Mouse (Mus musculus): ENCODE data around the gene Ern1.
"Not testable (repeated sequence)": the region's sequence is repeated elsewhere in the genome, so short reads cannot be mapped to it uniquely, and the experiment has no call there.

Gene Ern1

DNA sequence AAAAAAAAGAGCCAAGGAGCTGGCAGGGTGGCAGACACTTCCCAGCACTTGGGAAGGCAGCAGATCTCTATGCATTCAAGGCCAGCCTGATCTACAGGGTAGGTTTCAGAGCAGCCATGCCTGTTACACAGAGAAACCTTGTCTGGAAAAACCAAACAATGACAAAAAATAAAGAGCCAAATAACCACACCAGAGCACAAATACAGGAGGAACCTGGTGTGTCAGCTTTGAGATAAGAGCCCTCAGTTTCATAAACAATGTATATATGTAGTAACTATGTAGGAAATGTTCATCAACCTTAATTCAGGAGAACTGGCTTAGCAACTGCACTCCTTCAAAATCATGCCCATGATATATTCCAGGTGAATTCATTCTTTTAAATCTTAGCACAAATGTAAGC lies 16.5 kb upstream of the Ern1 start:
- ATAC-seq (ENCODE audit: insufficient number of reproducible peaks, low FRiP score, low TSS enrichment) = no peak

DNA sequence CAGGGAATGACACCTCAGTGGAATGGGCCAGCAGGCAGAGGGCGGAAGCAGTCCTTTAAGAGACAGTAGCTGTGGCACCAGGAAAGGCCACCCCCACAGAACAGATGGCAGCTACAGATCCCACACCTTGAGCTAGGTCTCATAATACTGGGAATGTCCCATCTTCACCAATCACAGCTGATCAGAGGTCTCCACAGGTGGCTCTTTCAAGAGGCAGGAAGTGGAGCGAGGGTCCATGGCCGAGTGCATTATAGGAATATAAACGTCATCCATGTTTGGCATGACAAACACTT lies 15.7 kb upstream of the Ern1 start:
- ATAC-seq (ENCODE audit: insufficient number of reproducible peaks, low FRiP score, low TSS enrichment) = no peak

GRCm38 (mm10) chr11:106502631-106503424 lies 15.2 kb upstream of the Ern1 start:
- no peak for ATAC-seq (ENCODE audit: insufficient number of reproducible peaks, low FRiP score, low TSS enrichment)

DNA sequence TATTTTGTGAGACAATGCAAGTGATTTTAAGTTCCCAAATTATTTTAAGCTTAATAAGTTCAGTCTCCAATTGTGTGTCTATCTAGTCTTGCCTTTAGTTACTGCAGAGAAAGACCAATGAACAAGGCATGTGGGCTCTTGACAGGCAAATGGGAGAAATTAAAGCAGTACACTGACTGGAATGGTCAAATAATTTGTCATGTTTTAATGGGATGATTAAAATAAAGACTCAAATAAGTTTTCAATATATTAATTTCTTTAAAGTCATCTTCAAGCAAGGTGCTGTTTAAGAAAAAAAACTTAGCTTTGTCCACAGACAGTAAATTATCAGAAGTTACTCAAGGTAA lies 14.5 kb upstream of the Ern1 start:
- ATAC-seq (ENCODE audit: insufficient number of reproducible peaks, low FRiP score, low TSS enrichment) = no peak

DNA sequence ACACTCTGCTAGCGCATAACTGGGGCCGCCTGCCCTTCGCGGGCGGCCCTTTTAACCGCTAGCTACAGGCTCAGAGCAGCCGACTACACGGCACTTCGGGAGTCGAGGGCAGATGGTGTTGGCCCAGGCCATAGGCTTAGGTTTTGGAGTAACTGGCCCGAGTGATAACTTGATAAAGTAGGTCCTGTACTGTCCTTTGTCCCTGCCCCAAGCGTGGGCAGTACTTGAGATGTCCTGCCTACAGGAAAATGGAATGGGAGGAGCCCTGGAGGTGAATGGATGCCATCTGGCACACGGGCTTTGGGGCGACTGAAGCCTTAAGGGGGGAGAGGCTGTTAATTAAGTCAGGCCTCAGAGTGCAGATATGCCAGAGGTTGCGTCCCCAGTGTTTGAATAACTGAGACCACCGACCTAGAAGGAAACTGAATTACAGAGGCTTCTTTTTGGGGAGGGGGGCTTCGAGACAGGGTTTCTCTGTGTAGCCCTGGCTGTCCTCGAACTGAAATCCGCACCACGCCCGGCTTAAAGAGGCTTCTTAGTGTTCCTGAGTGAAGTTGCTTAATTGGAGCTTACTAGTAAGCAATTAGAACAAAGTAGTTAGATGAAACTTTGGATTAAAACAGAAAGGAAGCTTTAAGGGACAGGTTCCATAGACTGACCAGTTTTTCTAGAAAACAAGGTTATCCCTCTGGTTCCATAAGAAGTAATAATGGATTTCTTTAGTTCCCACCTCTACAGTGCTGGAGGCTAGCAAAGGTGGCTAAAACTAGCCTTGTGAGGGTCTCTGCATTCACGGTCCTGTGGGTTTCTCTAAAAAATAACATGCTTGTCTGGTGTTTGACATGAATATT lies 13.9 kb upstream of the Ern1 start:
- ATAC-seq (ENCODE audit: insufficient number of reproducible peaks, low FRiP score, low TSS enrichment) = peak; percentile 60; the same call in 1 of the 2 replicates

GRCm38 (mm10) chr11:106500393-106501307 lies 13.0 kb upstream of the Ern1 start:
- peak; percentile 96 for ATAC-seq (ENCODE audit: insufficient number of reproducible peaks, low FRiP score, low TSS enrichment)

DNA sequence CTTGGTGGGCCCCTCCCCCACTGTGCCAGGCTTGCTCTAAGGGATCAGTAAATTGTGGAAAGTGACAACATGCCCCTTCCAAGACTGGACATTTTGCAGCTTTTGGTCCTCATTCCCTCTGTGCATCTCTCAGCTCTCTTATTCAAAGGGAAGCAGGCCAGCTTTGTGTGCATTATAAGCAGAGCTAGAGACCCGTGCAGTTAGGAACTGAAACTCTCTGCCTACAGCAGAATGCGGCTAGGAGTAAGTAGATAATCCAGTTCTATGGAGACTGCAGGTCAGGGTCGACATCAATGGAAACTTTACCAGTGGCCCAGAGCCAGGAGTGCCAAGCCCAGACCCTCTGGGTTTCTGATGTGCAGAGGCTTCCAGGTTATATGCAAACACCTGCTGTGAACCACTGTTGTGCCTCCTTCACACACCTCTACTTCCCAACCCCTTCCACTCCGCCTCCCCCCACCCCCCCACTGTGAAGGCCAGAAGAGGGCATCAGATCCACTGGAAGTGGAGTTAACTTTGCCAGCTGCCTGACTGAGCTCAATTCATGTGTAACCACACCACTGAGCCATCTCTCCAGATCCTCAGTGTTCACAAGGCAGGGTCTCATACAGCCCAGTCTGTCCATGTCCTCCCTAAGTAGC lies 11.2 kb upstream of the Ern1 start:
- ATAC-seq (ENCODE audit: insufficient number of reproducible peaks, low FRiP score, low TSS enrichment) = no peak

DNA sequence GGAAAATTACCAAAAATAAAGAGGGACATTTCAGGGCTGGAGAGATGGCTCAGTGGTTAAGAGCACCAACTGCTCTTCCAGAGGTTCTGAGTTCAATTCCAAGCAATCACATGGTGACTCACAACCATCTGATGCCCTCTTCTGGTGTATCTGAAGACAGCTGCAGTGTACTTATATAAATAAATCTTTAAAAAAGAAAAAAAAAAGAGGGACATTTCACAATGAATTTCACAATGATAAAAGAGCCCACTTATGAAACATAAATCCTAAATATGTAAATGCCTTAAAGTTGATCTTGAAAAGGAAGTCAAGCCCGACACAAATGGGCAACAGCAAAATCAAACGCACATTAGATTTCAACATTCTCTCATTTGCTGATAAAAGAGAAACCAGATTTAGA lies 10.3 kb upstream of the Ern1 start:
- ATAC-seq (ENCODE audit: insufficient number of reproducible peaks, low FRiP score, low TSS enrichment) = no peak

GRCm38 (mm10) chr11:106497009-106497408 lies 9.4 kb upstream of the Ern1 start:
- not testable (repeated sequence) for ATAC-seq (ENCODE audit: insufficient number of reproducible peaks, low FRiP score, low TSS enrichment)

DNA sequence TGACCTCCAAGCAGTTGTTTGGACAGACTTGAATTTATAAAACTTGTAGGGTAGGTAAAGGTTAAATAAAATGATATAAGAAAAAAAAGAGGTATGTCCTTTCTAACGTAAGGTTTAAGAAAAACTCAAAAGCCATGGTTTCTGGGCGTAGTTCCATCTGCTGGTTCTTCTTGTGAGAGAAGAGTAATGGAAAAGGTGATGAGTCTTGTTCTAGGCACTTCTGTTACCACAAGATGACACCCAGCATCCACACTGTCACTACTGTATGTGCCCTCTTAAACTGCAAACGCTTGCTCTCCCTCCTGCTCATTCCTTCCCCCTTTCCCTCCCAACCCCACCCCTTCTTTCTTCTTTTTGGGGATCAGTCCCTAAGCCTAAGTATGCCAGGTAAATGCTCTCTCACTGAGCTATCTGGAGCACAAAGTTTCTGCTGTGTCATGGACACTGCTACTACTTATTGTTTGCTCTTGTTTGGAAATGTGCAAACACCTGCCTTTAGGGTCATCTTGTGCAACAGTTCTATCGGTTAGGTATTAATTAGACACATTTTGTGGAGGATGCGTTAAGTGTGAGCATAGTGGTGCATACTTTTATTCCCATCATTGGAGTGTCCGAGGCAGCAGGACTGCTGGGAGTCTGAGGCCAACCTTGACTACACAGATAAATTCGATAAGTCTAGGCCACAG lies 5.5 kb upstream of the Ern1 start:
- ATAC-seq (ENCODE audit: insufficient number of reproducible peaks, low FRiP score, low TSS enrichment) = no peak

GRCm38 (mm10) chr11:106491393-106491792 lies 3.7 kb upstream of the Ern1 start:
- ATAC-seq (ENCODE audit: insufficient number of reproducible peaks, low FRiP score, low TSS enrichment) = no peak

DNA sequence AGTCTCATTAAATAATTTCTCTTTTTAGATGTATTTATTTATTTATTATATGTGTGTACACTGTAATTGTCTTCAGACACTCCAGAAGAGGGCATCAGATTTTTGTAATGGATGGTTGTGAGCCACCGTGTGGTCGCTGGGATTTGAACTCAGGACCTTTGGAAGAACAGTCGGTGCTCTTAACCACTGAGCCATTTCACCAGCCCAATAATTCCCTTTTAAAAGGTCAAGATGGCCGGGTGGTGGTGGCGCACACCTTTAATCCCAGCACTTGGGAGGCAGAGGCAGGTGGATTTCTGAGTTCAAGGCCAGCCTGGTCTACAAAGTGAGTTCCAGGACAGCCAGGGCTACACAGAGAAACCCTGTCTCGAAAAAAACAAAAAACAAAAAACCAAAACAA lies 2.9 kb upstream of the Ern1 start:
- not testable (repeated sequence) for ATAC-seq (ENCODE audit: insufficient number of reproducible peaks, low FRiP score, low TSS enrichment)

- ATAC-seq (ENCODE audit: insufficient number of reproducible peaks, low FRiP score, low TSS enrichment) = no peak
Measured at GRCm38 (mm10) chr11:106490057-106490456, 2.4 kb upstream of the Ern1 start.

DNA sequence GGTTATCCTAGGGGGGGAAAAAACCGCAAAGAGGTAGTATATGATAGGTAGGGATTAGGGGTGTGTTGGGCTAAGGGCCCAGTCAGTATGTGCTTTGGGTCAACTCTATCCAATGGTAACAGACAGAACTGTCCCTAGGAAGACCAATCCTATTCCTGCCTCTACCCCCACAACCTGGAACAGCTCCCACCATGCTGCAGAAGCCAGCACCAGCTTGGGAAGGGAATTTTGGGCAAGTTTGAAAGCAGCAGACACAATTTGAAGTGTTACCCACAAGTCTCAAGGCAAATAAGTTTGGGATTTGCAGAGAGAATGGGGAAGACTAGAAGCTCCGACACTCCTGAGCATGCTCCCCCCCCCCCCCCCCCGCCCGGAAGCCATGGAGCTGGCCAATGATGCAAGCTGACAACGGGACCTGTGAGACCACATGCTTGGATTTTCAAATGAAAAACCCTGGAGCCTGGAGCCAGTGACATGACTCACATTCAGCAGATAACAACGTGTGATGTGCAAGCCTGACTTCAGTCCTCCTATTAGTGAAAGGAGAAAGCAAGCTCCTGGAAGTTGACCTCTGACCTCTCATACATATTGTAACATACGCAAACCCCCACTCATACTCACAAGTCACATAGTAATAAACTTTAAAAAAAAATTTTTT lies 1.5 kb upstream of the Ern1 start:
- ATAC-seq (ENCODE audit: insufficient number of reproducible peaks, low FRiP score, low TSS enrichment) = no peak

GRCm38 (mm10) chr11:106488126-106488561 lies 492 bp upstream of the Ern1 start:
- ATAC-seq (ENCODE audit: insufficient number of reproducible peaks, low FRiP score, low TSS enrichment) = no peak

DNA sequence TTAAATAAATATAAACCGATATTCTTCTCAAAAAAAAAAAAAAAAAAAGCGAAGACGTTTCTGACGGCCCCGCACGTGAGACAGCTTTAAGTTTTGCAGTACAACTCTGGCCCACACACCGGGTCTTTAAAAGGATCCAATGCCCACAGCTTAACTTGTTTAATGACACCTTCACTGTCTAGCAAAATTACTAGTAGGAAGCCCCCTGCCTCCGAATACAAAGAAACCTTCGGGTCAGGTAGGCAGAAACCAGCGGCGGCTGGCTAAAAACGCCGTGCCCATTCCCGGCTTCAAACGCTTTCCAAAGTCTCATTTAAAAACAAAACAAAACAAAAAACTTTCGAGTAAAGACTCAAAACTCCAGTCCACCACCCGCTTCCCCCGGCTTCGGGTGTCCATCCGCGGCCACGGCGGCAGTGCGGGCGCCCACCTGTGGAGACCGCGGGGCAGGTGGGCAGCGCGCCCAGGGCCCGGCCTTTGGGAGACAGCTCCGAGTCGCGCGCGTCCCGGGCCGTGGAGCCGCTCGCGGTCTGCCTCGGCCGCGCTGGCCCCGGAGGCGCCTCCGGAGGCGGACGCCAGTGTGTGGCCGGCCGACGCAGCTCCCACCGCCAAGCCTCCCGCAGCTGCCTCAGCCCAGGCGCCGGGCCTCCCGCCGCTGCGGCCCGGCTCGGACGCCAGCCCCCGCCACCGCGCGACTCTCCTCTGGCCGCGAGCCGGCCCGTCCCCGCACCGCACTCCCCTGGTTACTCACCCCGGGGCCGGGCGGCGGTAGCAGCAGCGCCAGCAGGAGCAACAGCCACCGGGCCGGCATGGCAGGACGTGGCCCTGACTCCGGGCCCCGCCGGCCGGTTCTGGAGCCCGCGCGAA lies 553 bp downstream of the Ern1 start:
- peak; percentile 50; the same call in 1 of the 2 replicates for ATAC-seq (ENCODE audit: insufficient number of reproducible peaks, low FRiP score, low TSS enrichment)

GRCm38 (mm10) chr11:106486042-106486865 lies 1.4 kb downstream of the Ern1 start:
- ATAC-seq (ENCODE audit: insufficient number of reproducible peaks, low FRiP score, low TSS enrichment) = no peak
